Mouse (Mus musculus) liver, embryonic 14.5 days (tissue): Measurements from ENCODE around the gene Cpa1.

Experiments
- CTCF ChIP-seq: IDR thresholded peaks from 2 replicates; pipeline ENCODE4 v1.5.1; 2016; ENCODE audit warnings: antibody characterized with exemption, low read depth, control low read depth
- EP300 ChIP-seq: IDR thresholded peaks from 2 replicates; pipeline ENCODE4 v1.6.1; 2016; ENCODE audit warnings: antibody characterized with exemption, low read depth

GRCm38 (mm10) chr6:30649651-30650296 lies 10.8 kb downstream of the Cpa1 start:
- TF ChIP-seq CTCF (no peak), EP300 (no peak)
